Mouse (Mus musculus) left cerebral cortex, adult 8-10 months (tissue): ENCODE data around the gene Ces2h. TPM values are rescaled to one million over a fixed set of nuclear protein-coding genes. Genes with fewer than 3 reads are reported as not detected.
"Not testable (repeated sequence)": the region's sequence is repeated elsewhere in the genome, so short reads cannot be mapped to it uniquely, and the experiment has no call there.

ENCODE experiments used
- DNase-seq, 2 experiments: peaks; one replicate each; pipeline ENCODE4 v3.0.0; 2022; ENCODE audit warnings: low spot score in 2 of 2
- total RNA-seq, 4 experiments: library from RNA; stranded (reverse); gene quantifications; 2 replicates each; pipeline ENCODE4 v1.2.4; 2022

Gene Ces2h
- total RNA-seq = not detected

- DNase-seq = no peak
Observed at GRCm38 (mm10) chr8:105000586-105000985, at the start of gene Ces2h. Gene Ces2h (plus strand): TSS chr8:105000853.

- DNase-seq = no peak
Observed at GRCm38 (mm10) chr8:104961537-104961961, 39.1 kb upstream of the Ces2h start, which contains the start of gene Ces2g. Gene Ces2g (plus strand): TSS chr8:104961718.

- no peak for DNase-seq
Observed at GRCm38 (mm10) chr8:104962229-104962901, 38.3 kb upstream of the Ces2h start.

DNA sequence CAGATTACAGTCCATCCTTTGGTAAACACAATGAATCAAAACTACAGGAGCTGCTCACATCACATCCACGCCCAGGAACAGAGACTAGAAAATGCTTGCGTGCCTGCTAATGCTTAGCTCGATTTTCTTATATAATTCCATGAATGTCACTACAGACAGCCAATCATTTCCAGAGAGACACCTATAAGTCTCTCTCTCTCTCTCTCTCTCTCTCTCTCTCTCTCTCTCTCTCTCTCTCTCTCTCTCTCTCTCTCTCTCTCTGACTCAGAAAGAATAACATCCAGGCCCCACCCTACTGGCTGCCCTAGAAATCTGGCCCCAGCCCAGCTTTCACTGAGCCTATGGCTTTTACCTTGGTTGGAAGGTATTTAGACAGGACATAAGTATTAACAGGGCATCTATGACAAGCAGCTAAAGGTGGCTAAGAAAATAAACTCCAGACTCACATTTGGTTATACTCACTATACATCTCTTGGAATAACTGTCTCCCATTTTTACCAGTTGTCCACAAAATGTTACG is 37.2 kb upstream of the Ces2h start:
- DNase-seq = no peak

- DNase-seq = no peak
Observed at GRCm38 (mm10) chr8:104984126-104984525, 16.5 kb upstream of the Ces2h start.

DNA sequence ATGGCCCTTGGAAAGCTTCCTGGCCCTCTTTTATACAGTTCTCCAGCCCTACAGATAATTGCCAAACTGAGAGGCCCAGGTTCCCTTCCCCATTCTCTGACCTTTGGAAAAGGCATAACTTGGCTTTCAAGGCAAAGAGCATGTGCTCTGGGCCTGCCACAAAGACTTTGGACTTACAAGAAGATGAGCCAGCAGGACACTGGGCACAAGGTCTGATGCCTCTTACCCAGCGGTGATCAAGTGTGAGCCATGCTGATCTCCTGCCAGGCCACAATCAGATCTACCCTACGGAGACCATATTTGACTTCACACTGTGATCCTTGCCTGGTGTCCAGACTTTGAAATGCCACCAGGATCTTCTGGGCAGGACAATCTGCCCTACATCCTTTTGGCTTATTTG is 15.7 kb upstream of the Ces2h start:
- no peak for DNase-seq

- no peak for DNase-seq
Observed at GRCm38 (mm10) chr8:104998191-104998590, 2.5 kb upstream of the Ces2h start.

- no peak for DNase-seq
Observed at GRCm38 (mm10) chr8:104999183-104999582, 1.5 kb upstream of the Ces2h start.

DNA sequence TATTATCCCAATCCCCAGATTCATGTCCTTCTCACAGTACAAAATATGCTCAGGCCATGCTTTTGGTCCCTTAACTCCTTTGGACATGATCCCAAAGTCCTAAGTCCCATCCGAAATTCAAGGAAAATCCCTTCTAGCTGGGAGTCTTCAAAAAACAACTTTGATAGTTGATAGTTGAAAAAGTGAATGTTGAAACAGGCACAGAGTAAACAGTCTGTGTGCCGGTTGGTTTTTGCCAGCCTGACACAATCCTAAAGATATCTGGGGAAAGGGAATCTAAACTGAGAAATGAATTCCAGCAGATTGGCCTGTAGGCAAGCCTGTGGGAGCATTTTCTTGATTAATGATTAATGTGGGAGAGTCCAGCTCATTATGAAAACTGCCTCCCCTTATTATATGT is 9.3 kb downstream of the Ces2h start:
- no peak for DNase-seq

- no peak for DNase-seq
Observed at GRCm38 (mm10) chr8:105011136-105011535, 10.5 kb downstream of the Ces2h start.

DNA sequence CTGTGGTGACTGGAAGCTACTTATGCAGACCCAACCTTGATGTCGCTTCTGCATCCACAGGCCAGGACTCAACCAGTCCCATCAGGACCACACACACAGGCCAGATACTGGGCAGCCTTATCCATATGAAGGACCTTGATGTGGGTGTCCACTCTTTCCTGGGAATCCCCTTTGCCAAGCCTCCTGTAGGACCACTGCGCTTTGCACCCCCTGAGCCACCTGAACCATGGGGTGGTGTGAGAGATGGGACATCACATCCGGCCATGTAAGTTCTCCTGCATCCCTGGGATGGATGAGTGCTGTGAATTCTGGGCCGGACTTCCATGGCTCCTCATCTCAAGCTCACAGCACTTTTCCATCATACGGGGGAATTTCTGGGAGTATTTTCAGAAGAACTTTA is 13.7 kb downstream of the Ces2h start:
- no peak for DNase-seq

- DNase-seq = no peak
Observed at GRCm38 (mm10) chr8:105021954-105022353, 21.3 kb downstream of the Ces2h start.

DNA sequence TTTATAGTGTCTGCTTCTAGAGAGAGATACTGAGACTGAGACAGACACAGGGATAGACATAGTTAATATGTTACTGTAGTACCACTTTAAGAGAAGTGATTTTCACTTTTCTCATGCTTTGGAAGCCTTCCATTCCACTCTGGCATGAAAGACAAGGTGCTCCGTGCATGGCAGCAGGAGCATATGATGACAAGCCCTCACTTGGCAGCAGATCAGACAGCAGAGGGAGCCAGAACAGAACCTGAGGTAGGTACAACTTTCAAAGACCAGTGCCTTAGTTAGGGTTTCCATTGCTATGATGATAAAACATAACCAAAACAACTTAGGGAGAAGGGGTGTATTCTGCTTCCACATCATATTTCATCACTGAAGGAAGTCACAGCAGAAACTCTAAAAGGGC is 22.4 kb downstream of the Ces2h start:
- DNase-seq = no peak

DNA sequence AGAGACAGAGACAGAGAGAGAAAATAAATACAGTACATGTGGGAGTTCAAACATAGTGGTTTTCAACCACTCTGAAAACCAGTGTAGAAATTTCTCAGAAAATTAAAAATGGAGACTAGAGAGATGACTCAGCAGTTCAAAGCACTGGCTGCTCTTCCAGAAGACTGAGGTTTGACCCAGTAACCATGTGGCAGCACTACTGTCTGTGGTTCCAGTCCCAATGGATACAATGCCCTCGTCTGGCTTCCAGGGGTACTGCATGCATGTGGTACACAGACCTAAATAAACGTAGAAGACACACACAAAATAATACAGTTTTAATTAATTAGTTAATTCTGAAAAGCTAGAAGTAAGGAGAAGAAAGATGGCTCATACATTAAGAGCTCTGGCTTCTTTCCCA is 24.4 kb downstream of the Ces2h start:
- no peak for DNase-seq

- no peak for DNase-seq
Observed at GRCm38 (mm10) chr8:105043510-105043909, 42.9 kb downstream of the Ces2h start.

GRCm38 (mm10) chr8:105045824-105046401 is 45.3 kb downstream of the Ces2h start:
- no peak for DNase-seq

DNA sequence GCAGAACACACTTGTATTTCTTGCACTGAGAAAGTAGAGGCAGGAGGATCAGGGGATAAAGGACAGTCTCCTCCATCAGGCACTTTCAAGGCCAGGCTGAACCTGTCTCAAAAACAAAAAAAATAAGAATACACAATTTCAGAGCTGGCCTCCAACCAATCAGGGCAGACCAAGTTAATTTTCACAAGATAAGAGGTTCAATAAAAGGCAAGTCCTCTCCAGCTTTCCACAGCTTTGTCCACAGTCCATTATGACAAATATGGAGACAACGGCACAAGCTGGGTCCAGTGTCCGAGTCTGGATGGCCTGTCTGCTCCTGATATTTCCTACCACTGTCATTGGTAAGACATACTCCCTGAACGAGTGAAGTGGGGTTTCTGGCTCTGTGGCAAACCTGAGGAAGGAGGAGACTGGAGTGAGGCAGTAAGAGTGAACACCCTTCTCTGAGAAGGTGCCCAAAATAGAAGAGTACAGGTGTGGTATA is 47.8 kb downstream of the Ces2h start, which contains the start of gene Ces3a:
Gene Ces3a (plus strand): TSS at position 231 of the 484 bp plus-strand sequence.
- no peak for DNase-seq

DNA sequence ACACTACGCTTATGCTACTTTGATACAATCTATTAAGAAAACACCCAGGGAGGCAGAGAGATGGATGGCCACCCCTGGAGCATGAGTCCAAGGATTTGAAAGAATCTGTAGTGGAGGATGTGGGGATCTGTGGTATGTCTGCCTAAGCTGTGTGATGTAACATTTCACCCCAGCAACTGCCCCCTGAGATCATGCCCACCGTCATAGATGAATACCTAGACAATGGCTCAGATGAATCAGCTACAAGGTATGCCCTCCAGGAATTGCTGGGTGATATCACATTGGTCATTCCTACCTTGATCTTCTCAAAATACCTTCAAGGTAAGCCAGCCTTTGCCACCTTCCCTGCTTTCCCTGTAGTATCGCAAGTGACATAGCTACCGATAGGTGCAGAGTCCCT is 55.6 kb downstream of the Ces2h start:
- DNase-seq = no peak

DNA sequence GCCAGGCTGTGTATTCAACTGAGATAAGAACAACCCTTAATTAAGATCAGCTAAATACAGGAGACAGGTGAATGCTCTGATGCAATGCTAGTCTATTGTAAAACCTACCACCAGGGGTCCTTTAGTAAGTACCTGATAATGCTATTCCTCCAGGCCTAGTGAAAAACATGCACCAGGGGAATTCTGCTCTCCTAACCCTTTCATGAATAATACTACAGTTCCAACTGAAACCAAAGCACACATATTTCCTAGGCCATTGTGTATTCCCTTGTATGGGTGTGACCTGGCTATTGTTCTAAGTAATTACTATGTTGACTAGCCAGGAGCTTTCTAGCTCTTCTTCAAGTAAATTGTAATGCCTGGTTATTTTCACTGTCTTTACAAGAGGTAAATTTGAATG is 59.4 kb downstream of the Ces2h start:
- no peak for DNase-seq

DNA sequence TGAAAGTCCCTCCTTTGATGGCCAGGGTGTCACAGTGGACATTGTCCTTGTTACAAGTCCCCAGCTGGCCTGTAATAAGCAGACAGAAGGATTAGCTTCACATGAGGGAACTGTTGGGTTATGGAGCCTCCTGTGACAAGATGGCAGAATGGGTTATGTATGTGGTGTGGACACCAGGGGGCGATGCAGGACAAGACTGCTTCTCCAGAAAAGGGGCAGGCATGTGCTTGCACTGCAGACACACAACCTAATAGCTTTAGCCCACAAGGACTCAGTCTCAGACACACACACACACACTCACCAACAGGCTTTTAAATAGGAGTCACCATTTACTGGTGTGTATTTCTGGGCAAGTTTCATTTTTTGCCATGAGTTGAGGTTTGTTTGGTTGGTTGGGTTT is 66.1 kb downstream of the Ces2h start:
- DNase-seq = no peak

GRCm38 (mm10) chr8:105067905-105068304 is 67.3 kb downstream of the Ces2h start:
- not testable (repeated sequence) for DNase-seq

DNA sequence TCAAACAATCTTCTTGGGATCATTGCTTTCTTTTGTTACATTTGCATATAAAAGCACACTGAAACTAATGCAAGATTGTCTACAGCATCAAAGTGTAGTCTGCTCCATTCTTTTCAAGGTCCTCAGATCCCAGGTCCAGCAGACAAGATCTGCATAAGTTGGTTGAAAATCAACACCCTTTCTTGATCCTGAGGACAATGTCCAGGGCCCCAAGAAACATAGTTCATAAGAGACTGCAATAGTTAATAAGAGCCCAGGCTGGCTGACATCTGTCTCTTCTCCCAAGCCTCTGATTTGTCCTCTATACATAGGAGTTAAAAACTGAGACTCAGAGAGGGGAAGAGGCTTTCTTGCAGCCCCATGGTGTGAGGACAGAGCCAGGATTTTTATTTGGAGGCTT is 68.3 kb downstream of the Ces2h start:
- no peak for DNase-seq
